Mouse (Mus musculus) limb, embryonic 11.5 days (tissue): Measurements from ENCODE around the gene Ilvbl. TPM values are rescaled to one million over a fixed set of nuclear protein-coding genes. Genes with fewer than 3 reads are reported as not detected.

ENCODE experiments used
- ATAC-seq: fragments of 200-750 bp; cut with Nextera tagmentation; 2 replicates; pipeline ENCODE4 v1.8.0; 2017; ENCODE audit warnings: low read depth; ENCODE audit not compliant: insufficient number of reproducible peaks, low FRiP score, low TSS enrichment
- DNase-seq: peaks from one replicate; pipeline ENCODE4 v3.0.0-alpha.2; 2015; ENCODE audit warnings: low spot score
- H3K27ac ChIP-seq: fragments of 300-500 bp; sonication (generic); replicated peaks from 2 replicates; pipeline ENCODE4 v1.5.1; 2014; ENCODE audit warnings: low read depth, mild to moderate bottlenecking, low read length
- H3K27me3 ChIP-seq: fragments of 300-500 bp; sonication (generic); 2 replicates; pipeline ENCODE4 v1.6.1; 2014; ENCODE audit warnings: mild to moderate bottlenecking, low read length, mixed read lengths; ENCODE audit not compliant: control insufficient read depth, insufficient read depth
- H3K36me3 ChIP-seq: fragments of 300-500 bp; sonication (generic); 2 replicates; pipeline ENCODE4 v1.6.1; 2014; ENCODE audit warnings: mild to moderate bottlenecking, low read length, moderate library complexity, mixed read lengths; ENCODE audit not compliant: control insufficient read depth, insufficient read depth
- H3K4me1 ChIP-seq: fragments of 300-500 bp; sonication (generic); 2 replicates; pipeline ENCODE4 v1.6.1; 2014; ENCODE audit warnings: low read length, mixed read lengths; ENCODE audit not compliant: control insufficient read depth, insufficient read depth
- H3K4me2 ChIP-seq: fragments of 300-500 bp; sonication (generic); 2 replicates; pipeline ENCODE4 v1.6.1; 2014; ENCODE audit warnings: low read depth, mild to moderate bottlenecking, moderate library complexity; ENCODE audit not compliant: severe bottlenecking
- H3K4me3 ChIP-seq: fragments of 300-500 bp; sonication (generic); 2 replicates; pipeline ENCODE4 v1.5.1; 2014; ENCODE audit warnings: low read depth, low read length
- H3K9ac ChIP-seq: fragments of 300-500 bp; sonication (generic); 2 replicates; pipeline ENCODE4 v1.6.1; 2014; ENCODE audit warnings: mild to moderate bottlenecking, low read length
- H3K9me3 ChIP-seq: fragments of 300-500 bp; sonication (generic); 2 replicates; pipeline ENCODE4 v1.6.1; 2016; ENCODE audit warnings: low read length; ENCODE audit not compliant: control insufficient read depth
- WGBS: fragments of 180-500 bp; shearing (Covaris S2); extraction: QIAGEN DNeasy Blood & Tissue Kit; methylation state at CpG from one replicate; pipeline ENCODE4 v1.1.7; 2014; 5-methylcytosine and 5-hydroxymethylcytosine counted together
- polyA plus RNA-seq: library from polyadenylated mRNA; unstranded; fragments of >200 nt; fragmentation: Nextera tagmentation; extraction: Ambion mirVana; gene quantifications from 2 replicates; pipeline ENCODE4 v1.2.1, GENCODE M21; 2014

Ilvbl gene
- polyA plus RNA-seq, 1 experiment from 2014 or later = 29.2 TPM

DNA sequence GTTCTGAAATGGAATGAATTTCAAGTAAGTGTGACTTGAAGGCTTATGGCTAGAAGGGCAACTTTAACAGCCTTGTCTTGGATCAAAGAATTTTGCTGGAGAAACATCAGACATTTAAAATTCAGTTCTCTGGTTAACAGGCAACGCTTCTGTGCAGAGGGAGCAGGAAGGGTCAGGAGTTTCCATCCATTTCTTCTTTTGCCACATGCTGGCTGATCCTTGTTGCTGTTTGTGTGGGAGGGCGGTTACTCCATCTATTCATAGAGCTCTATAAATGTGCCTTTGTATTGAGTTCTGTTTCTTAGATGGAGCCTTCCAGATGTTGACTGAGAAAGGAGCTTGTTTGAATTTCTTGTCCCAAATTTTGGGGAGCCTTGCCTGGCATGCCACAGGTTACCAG is 3.2 kb upstream of the Ilvbl start:
- no peaks in the 10 kb centered on the region for H3K9me3 ChIP-seq
- H3K27me3 ChIP-seq = no peaks in the 10 kb centered on the region
- ATAC-seq = no peak
- H3K4me3 ChIP-seq = no peak overlapping the region
- WGBS = 59% methylated on average over 2 of the region's 2 CpGs
- H3K9ac ChIP-seq = no peak overlapping the region
- peak overlapping the region; percentile 59; the same call in 1 of the 2 replicates for H3K27ac ChIP-seq
- no peaks in the 10 kb centered on the region for H3K36me3 ChIP-seq
- no peak for DNase-seq
- no peak overlapping the region for H3K4me2 ChIP-seq
- peaks cover 2% of the 10 kb centered on the region; the same call in 1 of the 2 replicates for H3K4me1 ChIP-seq

DNA sequence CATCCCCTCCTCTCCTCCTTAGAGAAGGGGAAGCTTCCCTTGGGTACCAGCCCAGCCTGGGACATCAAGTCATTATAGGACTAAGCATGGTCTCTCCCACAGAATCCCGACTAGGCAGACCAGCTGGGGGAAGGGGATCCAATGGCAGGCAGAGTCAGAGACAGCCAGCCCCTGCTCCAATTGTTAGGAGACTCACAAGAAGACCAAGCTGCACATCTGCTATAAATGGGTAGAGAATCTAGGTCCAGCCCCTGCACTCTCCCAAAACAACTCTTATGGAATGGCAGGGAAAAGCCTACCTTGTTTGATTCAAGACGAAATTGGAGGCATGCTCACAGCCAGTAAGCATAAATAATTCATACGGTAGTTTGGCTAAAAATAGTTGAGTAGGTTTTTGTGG is 920 bp upstream of the Ilvbl start:
- Histone ChIP-seq H3K36me3 (no peaks in the 10 kb centered on the region), H3K27ac (no peak overlapping the region), H3K4me3 (no peak overlapping the region), H3K9ac (no peak overlapping the region), H3K4me1 (peaks cover 2% of the 10 kb centered on the region; the same call in 1 of the 2 replicates), H3K9me3 (no peaks in the 10 kb centered on the region), H3K4me2 (no peak overlapping the region), H3K27me3 (no peaks in the 10 kb centered on the region)
- WGBS = 76% methylated on average over 3 of the region's 3 CpGs
- ATAC-seq = no peak
- no peak for DNase-seq

DNA sequence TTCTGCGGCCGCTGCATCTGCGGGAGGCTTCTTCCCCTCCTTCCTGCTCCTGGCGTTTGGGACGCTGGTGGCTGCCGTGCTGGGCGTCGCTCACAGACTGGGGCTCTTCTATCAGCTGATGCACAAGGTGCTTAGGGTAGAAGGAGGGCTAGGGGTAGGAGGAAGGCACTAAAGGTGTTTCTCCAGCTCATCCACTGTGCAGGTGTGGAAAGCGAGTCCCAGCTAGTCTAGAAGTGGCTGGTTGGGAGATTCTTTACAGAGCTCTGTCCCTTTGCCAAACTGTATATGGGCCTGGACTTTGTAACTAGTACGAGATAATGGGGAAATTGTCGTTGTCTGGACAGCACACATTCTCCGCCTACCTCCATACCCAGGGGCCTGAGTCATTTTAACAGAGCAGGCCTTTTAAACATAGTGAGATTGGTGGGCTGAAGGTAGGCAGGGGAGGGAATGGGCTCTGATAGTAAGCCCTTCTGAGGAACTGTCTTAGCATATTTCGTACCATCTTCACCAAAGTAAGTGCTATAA is 1.0 kb downstream of the Ilvbl start:
- no peaks in the 10 kb centered on the region for H3K9me3 ChIP-seq
- peak; percentile 41; the same call in 1 of the 2 replicates for ATAC-seq
- H3K27ac ChIP-seq = no peak overlapping the region
- 14% methylated on average over 13 of the region's 13 CpGs for WGBS
- peaks cover 2% of the 10 kb centered on the region; the same call in 1 of the 2 replicates for H3K4me1 ChIP-seq
- peak overlapping the region; percentile 61 for H3K4me2 ChIP-seq
- H3K27me3 ChIP-seq = no peaks in the 10 kb centered on the region
- H3K4me3 ChIP-seq = peak overlapping the region; percentile 49
- H3K36me3 ChIP-seq = 0 out of 2 replicates have a peak, but pooled peaks cover 3% of the 10 kb centered on the region
- DNase-seq = no peak
- peak overlapping the region; percentile 53 for H3K9ac ChIP-seq

DNA sequence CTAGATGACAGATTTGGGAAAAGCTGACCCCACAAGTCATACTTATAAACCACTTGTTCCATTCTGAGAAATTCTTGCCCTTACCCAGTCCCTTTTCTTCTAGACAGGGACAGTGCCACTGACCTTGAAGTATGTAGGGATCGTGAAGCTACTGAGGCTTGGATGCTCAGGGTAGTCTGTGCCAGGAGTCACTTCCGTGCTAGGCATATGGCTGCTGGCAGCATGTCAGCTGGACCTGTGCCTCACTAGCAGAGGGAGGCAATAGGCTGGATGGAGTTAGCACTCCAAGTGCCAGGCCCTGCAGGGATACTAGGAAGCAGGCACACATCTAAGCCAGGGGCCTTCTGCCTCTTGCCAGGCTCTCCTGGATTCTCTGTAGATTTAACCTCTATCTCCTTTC is 1.5 kb downstream of the Ilvbl start:
- peaks cover 2% of the 10 kb centered on the region; the same call in 1 of the 2 replicates for H3K4me1 ChIP-seq
- no peaks in the 10 kb centered on the region for H3K9me3 ChIP-seq
- 98% methylated on average over 2 of the region's 2 CpGs for WGBS
- ATAC-seq (no peak), DNase-seq (peak; percentile 18)
- H3K9ac ChIP-seq = no peak overlapping the region
- no peaks in the 10 kb centered on the region for H3K27me3 ChIP-seq
- H3K4me2 ChIP-seq = peak overlapping the region; percentile 61; the same call in 1 of the 2 replicates
- H3K4me3 ChIP-seq = no peak overlapping the region; the same call in 1 of the 2 replicates
- no peak overlapping the region for H3K27ac ChIP-seq
- H3K36me3 ChIP-seq = 0 out of 2 replicates have a peak, but pooled peaks cover 3% of the 10 kb centered on the region

DNA sequence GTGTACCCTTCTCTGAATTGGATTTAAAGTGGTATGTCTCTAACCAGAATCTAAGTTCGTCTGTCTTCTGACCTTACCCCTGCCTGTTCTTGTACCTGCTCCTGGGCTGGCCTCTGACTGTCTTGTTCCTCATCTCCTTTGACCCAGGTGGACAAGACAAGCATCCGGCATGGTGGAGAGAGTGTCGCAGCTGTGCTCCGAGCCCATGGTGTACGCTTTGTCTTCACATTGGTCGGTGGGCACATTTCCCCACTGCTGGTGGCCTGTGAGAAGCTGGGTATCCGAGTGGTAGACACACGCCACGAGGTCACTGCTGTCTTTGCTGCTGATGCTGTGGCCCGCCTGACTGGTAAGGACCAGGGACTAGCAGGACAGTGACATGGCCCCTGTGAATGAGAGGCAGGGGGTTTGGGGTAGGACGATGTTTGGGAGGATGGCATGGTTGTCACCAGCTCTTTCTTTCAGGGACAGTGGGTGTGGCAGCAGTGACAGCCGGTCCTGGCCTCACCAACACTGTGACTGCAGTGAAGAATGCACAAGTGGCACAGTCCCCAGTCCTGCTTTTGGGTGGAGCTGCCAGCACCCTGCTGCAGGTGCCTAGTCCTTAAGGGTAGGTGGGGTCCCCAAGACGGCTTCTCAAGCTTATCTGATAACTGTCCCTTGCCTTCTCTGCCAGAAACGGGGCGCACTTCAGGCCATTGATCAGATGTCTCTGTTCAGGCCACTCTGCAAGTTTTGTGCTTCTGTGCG is 2.5 kb downstream of the Ilvbl start:
- Histone ChIP-seq H3K9ac (no peak overlapping the region), H3K9me3 (no peaks in the 10 kb centered on the region), H3K4me3 (no peak overlapping the region), H3K4me1 (peaks cover 2% of the 10 kb centered on the region; the same call in 1 of the 2 replicates), H3K27ac (no peak overlapping the region), H3K27me3 (no peaks in the 10 kb centered on the region), H3K36me3 (0 out of 2 replicates have a peak, but pooled peaks cover 3% of the 10 kb centered on the region), H3K4me2 (no peak overlapping the region)
- no peak for ATAC-seq
- WGBS = 93% methylated on average over 16 of the region's 16 CpGs
- no peak for DNase-seq

DNA sequence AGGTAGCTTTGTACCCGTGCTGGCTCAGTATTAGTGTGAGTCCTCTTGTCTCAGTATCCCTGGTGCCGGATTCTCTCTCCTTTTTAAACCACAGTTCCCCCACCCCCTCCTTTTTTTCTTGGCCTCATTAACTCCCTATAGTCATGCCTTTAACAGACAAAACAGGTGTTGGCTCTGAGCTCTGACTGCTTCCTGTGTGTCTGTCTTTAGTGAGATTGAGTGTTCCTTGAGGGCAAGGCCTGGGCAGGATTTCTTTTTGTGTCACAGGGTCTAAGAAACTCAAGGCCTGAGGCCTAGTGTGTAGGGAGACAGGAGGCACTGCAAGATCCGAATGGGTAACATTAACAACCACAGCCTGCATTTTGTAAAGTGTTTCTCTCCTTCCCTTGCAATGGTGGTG is 4.1 kb downstream of the Ilvbl start:
- Histone ChIP-seq H3K9ac (no peak overlapping the region), H3K27me3 (no peaks in the 10 kb centered on the region), H3K36me3 (0 out of 2 replicates have a peak, but pooled peaks cover 3% of the 10 kb centered on the region), H3K4me2 (no peak overlapping the region), H3K9me3 (no peaks in the 10 kb centered on the region), H3K4me1 (peaks cover 2% of the 10 kb centered on the region; the same call in 1 of the 2 replicates), H3K4me3 (no peak overlapping the region), H3K27ac (no peak overlapping the region)
- no peak for ATAC-seq
- DNase-seq = no peak
- WGBS = 69% methylated on average over 3 of the region's 3 CpGs

DNA sequence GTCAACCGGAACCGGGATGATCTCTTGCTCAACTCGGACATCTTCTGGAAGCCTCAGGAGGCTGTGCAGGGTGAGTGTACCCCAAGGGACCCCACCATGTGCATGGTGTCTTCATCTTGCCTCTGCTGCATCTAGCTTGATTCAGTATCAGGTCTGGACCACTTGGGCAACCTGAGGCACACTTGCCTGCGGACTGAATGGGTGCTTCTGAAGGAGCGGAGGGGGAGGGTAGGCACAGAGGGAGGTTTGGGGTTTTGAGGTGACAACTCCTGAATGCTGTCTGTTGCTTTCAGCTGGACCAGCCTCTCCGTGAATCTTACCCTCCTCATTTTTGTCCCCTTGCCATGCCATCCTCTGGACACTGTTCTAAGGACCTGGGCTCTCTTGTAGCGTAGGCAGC is 7.0 kb downstream of the Ilvbl start:
- no peak overlapping the region for H3K4me3 ChIP-seq
- WGBS = 91% methylated on average over 7 of the region's 7 CpGs
- peaks cover 15% of the 10 kb centered on the region; the same call in 1 of the 2 replicates for H3K36me3 ChIP-seq
- H3K4me2 ChIP-seq = no peak overlapping the region
- DNase-seq = no peak
- H3K27me3 ChIP-seq = no peaks in the 10 kb centered on the region
- H3K27ac ChIP-seq = no peak overlapping the region
- no peaks in the 10 kb centered on the region for H3K9me3 ChIP-seq
- no peaks in the 10 kb centered on the region for H3K4me1 ChIP-seq
- no peak overlapping the region for H3K9ac ChIP-seq
- ATAC-seq = no peak

DNA sequence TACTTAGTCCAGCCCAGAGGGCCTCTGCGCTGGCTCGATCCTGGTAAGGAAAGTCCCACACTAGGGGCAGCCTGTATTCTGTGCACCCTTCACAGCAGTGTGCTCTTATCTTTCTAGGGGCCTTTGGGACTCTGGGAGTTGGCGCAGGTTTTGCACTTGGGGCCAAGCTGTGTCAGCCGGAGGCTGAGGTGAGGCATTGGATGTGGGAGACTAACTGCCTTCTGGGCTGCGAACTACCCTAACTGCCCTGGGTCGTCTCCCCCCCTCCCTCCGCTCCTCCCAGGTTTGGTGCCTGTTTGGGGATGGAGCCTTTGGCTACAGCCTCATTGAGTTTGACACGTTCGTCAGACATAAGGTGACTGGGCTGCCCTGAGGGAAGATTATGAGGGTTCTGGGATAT is 9.2 kb downstream of the Ilvbl start:
- peaks cover 24% of the 10 kb centered on the region; the same call in 1 of the 2 replicates for H3K36me3 ChIP-seq
- H3K27ac ChIP-seq = no peak overlapping the region
- 76% methylated on average over 9 of the region's 9 CpGs for WGBS
- no peak overlapping the region for H3K4me2 ChIP-seq
- ATAC-seq = no peak
- H3K9me3 ChIP-seq = no peaks in the 10 kb centered on the region
- H3K27me3 ChIP-seq = no peaks in the 10 kb centered on the region
- no peak overlapping the region for H3K4me3 ChIP-seq
- no peak for DNase-seq
- H3K9ac ChIP-seq = no peak overlapping the region
- no peaks in the 10 kb centered on the region for H3K4me1 ChIP-seq
